Mouse (Mus musculus) bone marrow, adult 2 months (tissue): ENCODE measurements around the gene Npm1.

Experiments
- CTCF ChIP-seq: fragments of 200-500 bp; IDR thresholded peaks from 2 replicates; pipeline ENCODE4 v1.5.1; 2011; ENCODE audit warnings: low read length, control low read depth; ENCODE audit not compliant: control insufficient read depth, insufficient read depth
- POLR2A ChIP-seq: fragments of 200-500 bp; IDR thresholded peaks from 2 replicates; pipeline ENCODE4 v1.6.1; 2011; ENCODE audit warnings: low read depth, mild to moderate bottlenecking, control low read depth, low read length, borderline replicate concordance; ENCODE audit not compliant: control insufficient read depth

- TF ChIP-seq CTCF, result no peak
- no peak for TF ChIP-seq POLR2A
Observed at GRCm38 (mm10) chr11:33145201-33146142, 17.5 kb downstream of the Npm1 start.
